Mouse (Mus musculus): ENCODE data around the gene Gatd1.

The Gatd1 gene

GRCm38 (mm10) chr7:141443081-141443821, 29.3 kb upstream of the Gatd1 start:
- CTCF ChIA-PET, result interaction anchor here (1.1 to 1.2 kb wide), 2 partner anchors 13 to 15 kb away, joined by 4 to 5 read pairs; no protein-coding TSS in a partner anchor

GRCm38 (mm10) chr7:141442199-141442598, 28.3 kb upstream of the Gatd1 start:
- CTCF ChIA-PET, result interaction anchor here (0.6 to 1.2 kb wide), 2 partner anchors 14 to 129 kb away, joined by 3 to 4 read pairs; no protein-coding TSS in a partner anchor

GRCm38 (mm10) chr7:141441460-141441859, 27.5 kb upstream of the Gatd1 start:
- CTCF ChIA-PET, result no interaction called here

GRCm38 (mm10) chr7:141440613-141441012, 26.7 kb upstream of the Gatd1 start:
- CTCF ChIA-PET, result interaction anchor here (0.6 to 0.9 kb wide), 3 partner anchors 11 to 246 kb away, joined by 3 to 5 read pairs (median 4); no protein-coding TSS in a partner anchor

- CTCF ChIA-PET, result interaction anchor here (0.5 kb wide), 1 partner anchor 510 kb away, joined by 13 read pairs; no protein-coding TSS in a partner anchor
Measured at GRCm38 (mm10) chr7:141439811-141440210, 25.9 kb upstream of the Gatd1 start.

- CTCF ChIA-PET, result interaction anchor here (0.6 to 1.3 kb wide), 2 partner anchors 26 to 38 kb away, joined by 3 read pairs; no protein-coding TSS in a partner anchor
Measured at GRCm38 (mm10) chr7:141439140-141439679, 25.3 kb upstream of the Gatd1 start.

- CTCF ChIA-PET, result interaction anchor here (0.6 to 1.3 kb wide), 3 partner anchors 8 to 39 kb away, joined by 3 to 4 read pairs (median 3); partner anchors contain the start of gene Rplp2
Measured at GRCm38 (mm10) chr7:141438201-141438968, 24.4 kb upstream of the Gatd1 start.

- CTCF ChIA-PET, result interaction anchor here (1.1 kb wide), 1 partner anchor 9 kb away, joined by 4 read pairs; the partner anchor contains the start of gene Rplp2
Measured at GRCm38 (mm10) chr7:141437178-141438120, 23.5 kb upstream of the Gatd1 start, which contains the start of gene Slc25a22. Gene Slc25a22, minus strand, starts transcription at chr7:141437892.

- CTCF ChIA-PET, result interaction anchor here (0.5 to 1.0 kb wide), 3 partner anchors 12 to 476 kb away, joined by 3 to 6 read pairs (median 3); no protein-coding TSS in a partner anchor
Measured at GRCm38 (mm10) chr7:141436523-141436892, 22.6 kb upstream of the Gatd1 start.

GRCm38 (mm10) chr7:141435856-141436522, 22.1 kb upstream of the Gatd1 start:
- CTCF ChIA-PET, result interaction anchor here (0.5 to 1.0 kb wide), 3 partner anchors 11 to 96 kb away, joined by 3 to 6 read pairs (median 4); partner anchors contain the start of gene Rplp2

- CTCF ChIA-PET, result interaction anchor here (1.0 kb wide), 1 partner anchor 11 kb away, joined by 4 read pairs; the partner anchor contains the start of gene Rplp2
Measured at GRCm38 (mm10) chr7:141435129-141435855, 21.4 kb upstream of the Gatd1 start.

- CTCF ChIA-PET, result no interaction called here
Measured at GRCm38 (mm10) chr7:141434464-141434863, 20.5 kb upstream of the Gatd1 start.

GRCm38 (mm10) chr7:141433517-141434400, 19.8 kb upstream of the Gatd1 start:
- CTCF ChIA-PET, result no interaction called here

GRCm38 (mm10) chr7:141432741-141433516, 19.0 kb upstream of the Gatd1 start:
- CTCF ChIA-PET, result interaction anchor here (0.5 to 1.2 kb wide), 2 partner anchors 14 to 31 kb away, joined by 3 to 4 read pairs; partner anchors contain the start of gene Rplp2

- CTCF ChIA-PET, result interaction anchor here (0.5 to 1.2 kb wide), 2 partner anchors 15 to 31 kb away, joined by 3 to 4 read pairs; partner anchors contain the start of gene Rplp2
Measured at GRCm38 (mm10) chr7:141432186-141432611, 18.3 kb upstream of the Gatd1 start.

GRCm38 (mm10) chr7:141431434-141432185, 17.7 kb upstream of the Gatd1 start:
- CTCF ChIA-PET, result interaction anchor here (0.6 to 1.2 kb wide), 2 partner anchors 22 to 30 kb away, joined by 3 to 4 read pairs; no protein-coding TSS in a partner anchor
